Mouse (Mus musculus) small intestine, adult 2 months (tissue): ENCODE data around the gene Tchp. TPM values are rescaled to one million over a fixed set of nuclear protein-coding genes. Genes with fewer than 3 reads are reported as not detected.
A peak's percentile ranks its signal among the peaks of the same experiment; 100 is the strongest.

Source experiments
- H3K27ac ChIP-seq: fragments of 200-500 bp; 2 replicates; pipeline ENCODE4 v1.5.1; 2012; ENCODE audit warnings: low read depth, low read length, control low read depth, inconsistent platforms; ENCODE audit not compliant: insufficient read depth
- H3K27me3 ChIP-seq: fragments of 200-500 bp; 2 replicates; pipeline ENCODE4 v1.6.1; 2012; ENCODE audit warnings: mild to moderate bottlenecking, moderate library complexity, low read length, inconsistent platforms; ENCODE audit not compliant: control insufficient read depth, insufficient read depth
- H3K36me3 ChIP-seq: fragments of 200-500 bp; 2 replicates; pipeline ENCODE4 v1.6.1; 2012; ENCODE audit warnings: mild to moderate bottlenecking, low read length, control low read depth, inconsistent platforms; ENCODE audit not compliant: control insufficient read depth, insufficient read depth
- H3K4me1 ChIP-seq: fragments of 200-500 bp; 2 replicates; pipeline ENCODE4 v1.6.1; 2012; ENCODE audit warnings: low read length, inconsistent platforms, mixed read lengths; ENCODE audit not compliant: control insufficient read depth, insufficient read depth, insufficient read length
- H3K4me3 ChIP-seq: fragments of 200-500 bp; 2 replicates; pipeline ENCODE4 v1.5.1; 2012; ENCODE audit warnings: low read depth, mild to moderate bottlenecking, control low read depth, inconsistent platforms, low read length, moderate library complexity
- CTCF ChIP-seq: fragments of 200-500 bp; IDR thresholded peaks from 2 replicates; pipeline ENCODE4 v1.5.1; 2012; ENCODE audit warnings: low read depth, mild to moderate bottlenecking, control low read depth, inconsistent platforms, low read length, moderate library complexity, mixed read lengths; ENCODE audit not compliant: insufficient replicate concordance, insufficient read length; ENCODE audit errors: extremely low read depth
- POLR2A ChIP-seq: fragments of 200-500 bp; IDR thresholded peaks from 2 replicates; pipeline ENCODE4 v1.6.1; 2012; ENCODE audit warnings: low read depth, mild to moderate bottlenecking, control low read depth, inconsistent platforms, low read length, moderate library complexity
- WGBS: fragments of 180-500 bp; shearing (Covaris S2); methylation state at CpG from one replicate; pipeline ENCODE4 v1.1.7; 2018; 5-methylcytosine and 5-hydroxymethylcytosine counted together
- polyA plus RNA-seq: library from polyadenylated mRNA; depleted of rRNA; stranded (reverse); fragments of >200 nt; gene quantifications from 2 replicates; pipeline ENCODE4 v1.2.3, GENCODE M21; 2012

Gene Tchp
- polyA plus RNA-seq, 1 experiment: 4.4 TPM

- Histone ChIP-seq H3K36me3 (peaks cover 23% of the 10 kb centered on the region), H3K4me1 (peaks cover 11% of the 10 kb centered on the region), H3K27me3 (no peaks in the 10 kb centered on the region), H3K4me3 (no peak overlapping the region), H3K27ac (no peak overlapping the region)
- TF ChIP-seq POLR2A: no peak
- no peak for TF ChIP-seq CTCF
- 97% methylated on average over 8 of the region's 8 CpGs for WGBS
Measured at GRCm38 (mm10) chr5:114717937-114718336, 10.4 kb downstream of the Tchp start.

DNA sequence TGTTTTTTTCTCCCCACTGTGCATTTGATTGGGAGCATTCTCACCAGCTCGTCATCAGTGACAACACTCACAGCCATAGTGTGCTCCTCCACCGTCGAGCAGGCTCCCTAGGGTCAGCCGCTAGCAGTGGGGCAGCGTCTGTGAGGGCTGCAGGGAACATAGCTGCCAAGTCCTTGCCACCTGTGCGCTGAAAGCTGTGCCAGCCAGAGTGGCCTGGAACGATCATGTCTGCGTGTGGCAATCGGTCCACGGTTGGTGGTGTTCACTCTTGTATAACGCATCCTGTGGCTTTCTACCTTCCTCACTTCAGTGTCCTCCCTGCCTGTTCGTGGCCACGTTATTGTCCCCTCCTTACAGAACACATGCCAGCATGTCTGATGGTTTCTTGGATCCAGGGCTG is 10.9 kb downstream of the Tchp start:
- no peak for TF ChIP-seq POLR2A
- TF ChIP-seq CTCF: no peak
- whole genome bisulfite sequencing: 85% methylated on average over 13 of the region's 13 CpGs
- Histone ChIP-seq H3K36me3 (peaks cover 22% of the 10 kb centered on the region), H3K4me1 (peaks cover 11% of the 10 kb centered on the region), H3K4me3 (no peak overlapping the region), H3K27me3 (no peaks in the 10 kb centered on the region), H3K27ac (peak overlapping the region; percentile 66)

GRCm38 (mm10) chr5:114719003-114719927 is 11.7 kb downstream of the Tchp start:
- 58% methylated on average over 20 of the region's 20 CpGs for WGBS
- Histone ChIP-seq H3K4me3 (no peak overlapping the region), H3K36me3 (peaks cover 20% of the 10 kb centered on the region), H3K27ac (peak overlapping the region; percentile 66), H3K27me3 (no peaks in the 10 kb centered on the region), H3K4me1 (peaks cover 11% of the 10 kb centered on the region)
- TF ChIP-seq CTCF (no peak), POLR2A (no peak)

- peaks cover 18% of the 10 kb centered on the region for H3K36me3 ChIP-seq
- H3K4me3 ChIP-seq: no peak overlapping the region
- 95% methylated on average over 6 of the region's 6 CpGs for WGBS
- peaks cover 11% of the 10 kb centered on the region for H3K4me1 ChIP-seq
- no peaks in the 10 kb centered on the region for H3K27me3 ChIP-seq
- no peak overlapping the region for H3K27ac ChIP-seq
- TF ChIP-seq POLR2A: no peak
- TF ChIP-seq CTCF: no peak
Measured at GRCm38 (mm10) chr5:114719928-114720270, 12.3 kb downstream of the Tchp start.

- Histone ChIP-seq H3K27ac (no peak overlapping the region), H3K36me3 (peaks cover 13% of the 10 kb centered on the region), H3K4me1 (peaks cover 11% of the 10 kb centered on the region), H3K4me3 (no peak overlapping the region), H3K27me3 (no peaks in the 10 kb centered on the region)
- 92% methylated on average over 11 of the region's 11 CpGs for WGBS
- TF ChIP-seq CTCF (no peak), POLR2A (no peak)
Measured at GRCm38 (mm10) chr5:114720784-114721183, 13.2 kb downstream of the Tchp start.

- H3K4me3 ChIP-seq: no peak overlapping the region
- TF ChIP-seq POLR2A (no peak), CTCF (no peak)
- 87% methylated on average over 10 of the region's 10 CpGs for WGBS
- no peaks in the 10 kb centered on the region for H3K27me3 ChIP-seq
- no peak overlapping the region for H3K27ac ChIP-seq
- H3K4me1 ChIP-seq: peaks cover 11% of the 10 kb centered on the region
- H3K36me3 ChIP-seq: peaks cover 9% of the 10 kb centered on the region
Measured at GRCm38 (mm10) chr5:114721969-114722368, 14.4 kb downstream of the Tchp start.

GRCm38 (mm10) chr5:114722846-114723245 is 15.3 kb downstream of the Tchp start:
- no peaks in the 10 kb centered on the region for H3K27me3 ChIP-seq
- no peak overlapping the region for H3K4me3 ChIP-seq
- H3K27ac ChIP-seq: no peak overlapping the region
- peaks cover 11% of the 10 kb centered on the region for H3K36me3 ChIP-seq
- H3K4me1 ChIP-seq: peaks cover 11% of the 10 kb centered on the region
- 94% methylated on average over 13 of the region's 13 CpGs for WGBS
- TF ChIP-seq POLR2A: no peak
- TF ChIP-seq CTCF: no peak
